Mouse (Mus musculus): ENCODE measurements around the gene Tbc1d19. TPM values are rescaled to one million over a fixed set of nuclear protein-coding genes. Genes with fewer than 3 reads are reported as not detected.

Tbc1d19 gene
- polyA plus RNA-seq, 1 experiment from 2014 or later = 28.7 TPM

DNA sequence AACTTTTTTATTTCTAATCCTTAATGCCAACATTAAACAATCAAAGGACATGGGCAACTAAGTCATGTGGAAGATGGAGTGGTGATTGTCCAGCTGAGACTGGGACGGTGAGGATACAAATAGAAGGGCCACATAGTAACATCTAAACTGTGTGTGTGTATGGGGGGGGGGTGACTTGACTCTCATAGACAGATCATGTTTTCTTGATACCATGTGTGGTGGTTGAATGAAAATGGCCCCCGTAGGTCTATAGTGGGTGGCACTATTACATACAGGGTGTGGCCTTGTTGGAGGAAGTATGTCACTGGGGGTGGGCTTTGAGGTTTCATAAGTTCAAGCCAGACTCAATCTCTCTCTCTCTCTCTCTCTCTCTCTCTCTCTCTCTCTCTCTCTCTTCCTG lies 124.6 kb downstream of the Tbc1d19 start:
- 84% methylated on average over 2 of the region's 2 CpGs for whole genome bisulfite sequencing
- H3K27me3 ChIP-seq (replicated peaks) = 0 out of 2 replicates have a peak, but pooled peaks cover 15% of the 10 kb centered on the region
- ATAC-seq (ENCODE audit: extremely low read depth, insufficient number of reproducible peaks, low FRiP score, low TSS enrichment) = no peak

DNA sequence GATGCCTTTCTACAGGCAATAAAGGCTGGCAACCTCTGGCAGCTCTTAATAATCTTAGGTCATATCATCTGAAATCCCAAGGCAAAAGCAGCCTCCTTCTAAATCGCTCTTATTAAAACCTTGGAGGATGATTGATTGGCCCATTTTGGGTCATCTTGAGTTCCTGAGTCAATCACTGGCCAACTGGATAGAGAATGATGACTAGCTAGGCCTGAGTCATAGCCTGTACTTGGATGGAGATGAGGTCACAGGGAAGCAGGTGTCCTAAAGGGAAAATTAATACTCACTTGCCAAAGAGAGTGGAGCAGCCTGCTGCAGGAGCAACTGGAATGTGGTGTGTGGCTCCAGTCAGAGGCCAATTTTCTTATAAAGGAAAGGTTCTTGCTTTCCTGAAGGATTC lies 125.4 kb downstream of the Tbc1d19 start:
- Histone ChIP-seq H3K4me1 (peaks cover 15% of the 10 kb centered on the region), H3K4me2 (no peak overlapping the region), H3K9ac (no peak overlapping the region), H3K36me3 (no peaks in the 10 kb centered on the region), H3K4me3 (no peak overlapping the region), H3K27ac (replicated peaks) (no peak overlapping the region), H3K27me3 (replicated peaks) (0 out of 2 replicates have a peak, but pooled peaks cover 10% of the 10 kb centered on the region), H3K9me3 (no peaks in the 10 kb centered on the region)
- ATAC-seq (ENCODE audit: extremely low read depth, insufficient number of reproducible peaks, low FRiP score, low TSS enrichment) = no peak
- WGBS = 88% methylated on average over 1 of the region's 1 CpGs

More for the DNA sequence above, 124.6 kb downstream of the Tbc1d19 start:
- no peak overlapping the region for H3K4me3 ChIP-seq
- no peak overlapping the region for H3K4me2 ChIP-seq
- no peaks in the 10 kb centered on the region for H3K36me3 ChIP-seq
- peaks cover 19% of the 10 kb centered on the region for H3K4me1 ChIP-seq
- no peak overlapping the region for H3K9ac ChIP-seq
- H3K27ac ChIP-seq (replicated peaks) = no peak overlapping the region
- H3K9me3 ChIP-seq = no peaks in the 10 kb centered on the region

DNA sequence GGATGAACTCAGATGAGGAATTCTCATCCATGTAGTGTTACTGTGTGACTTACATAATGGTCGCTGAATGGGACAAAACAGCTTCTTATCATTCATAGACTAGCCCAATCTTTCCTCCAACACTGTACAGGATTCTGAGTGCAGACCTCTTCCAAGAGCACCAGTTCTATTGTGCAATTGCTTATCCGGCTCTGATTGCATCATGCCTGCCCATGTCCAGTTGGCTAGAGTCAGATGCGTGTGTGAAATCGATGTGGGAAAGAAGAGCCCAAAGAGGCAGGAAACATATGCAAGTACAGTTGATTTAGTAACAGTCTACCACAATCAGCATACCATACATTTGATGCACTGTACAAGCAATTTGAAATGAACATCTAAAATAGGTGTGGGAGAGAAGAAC lies 127.8 kb downstream of the Tbc1d19 start:
- Histone ChIP-seq H3K4me3 (no peak overlapping the region), H3K9ac (no peak overlapping the region), H3K4me1 (peaks cover 24% of the 10 kb centered on the region), H3K27me3 (replicated peaks) (peaks cover under 1% of the 10 kb centered on the region; the same call in 1 of the 2 replicates), H3K4me2 (no peak overlapping the region), H3K27ac (replicated peaks) (no peak overlapping the region), H3K36me3 (no peaks in the 10 kb centered on the region), H3K9me3 (no peaks in the 10 kb centered on the region)
- WGBS = 71% methylated on average over 4 of the region's 4 CpGs
- no peak for ATAC-seq (ENCODE audit: extremely low read depth, insufficient number of reproducible peaks, low FRiP score, low TSS enrichment)

DNA sequence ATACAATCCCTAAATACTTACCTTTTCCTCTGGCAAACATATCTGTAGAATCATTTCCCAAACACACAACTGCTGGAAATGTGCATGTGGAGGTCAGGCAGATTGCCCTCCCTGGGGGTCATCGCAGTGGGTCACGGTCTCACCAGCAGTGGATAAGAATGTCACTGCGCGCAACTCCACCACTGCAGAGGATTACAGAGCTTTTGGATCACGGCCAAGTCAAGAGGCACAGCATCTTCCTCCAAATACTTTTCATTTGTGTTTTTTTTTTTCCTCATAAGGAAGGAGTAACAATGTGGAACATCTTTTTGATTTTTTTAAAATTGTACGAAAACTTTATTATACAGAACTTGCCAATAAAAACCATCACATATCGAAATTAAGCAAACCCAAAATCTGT lies 129.6 kb downstream of the Tbc1d19 start:
- Histone ChIP-seq H3K36me3 (no peaks in the 10 kb centered on the region), H3K27ac (replicated peaks) (no peak overlapping the region), H3K4me1 (peaks cover 16% of the 10 kb centered on the region), H3K9ac (no peak overlapping the region), H3K9me3 (no peaks in the 10 kb centered on the region), H3K27me3 (replicated peaks) (peaks cover 3% of the 10 kb centered on the region; the same call in 1 of the 2 replicates), H3K4me2 (no peak overlapping the region), H3K4me3 (no peak overlapping the region)
- ATAC-seq (ENCODE audit: extremely low read depth, insufficient number of reproducible peaks, low FRiP score, low TSS enrichment) = no peak
- 53% methylated on average over 7 of the region's 7 CpGs for WGBS

DNA sequence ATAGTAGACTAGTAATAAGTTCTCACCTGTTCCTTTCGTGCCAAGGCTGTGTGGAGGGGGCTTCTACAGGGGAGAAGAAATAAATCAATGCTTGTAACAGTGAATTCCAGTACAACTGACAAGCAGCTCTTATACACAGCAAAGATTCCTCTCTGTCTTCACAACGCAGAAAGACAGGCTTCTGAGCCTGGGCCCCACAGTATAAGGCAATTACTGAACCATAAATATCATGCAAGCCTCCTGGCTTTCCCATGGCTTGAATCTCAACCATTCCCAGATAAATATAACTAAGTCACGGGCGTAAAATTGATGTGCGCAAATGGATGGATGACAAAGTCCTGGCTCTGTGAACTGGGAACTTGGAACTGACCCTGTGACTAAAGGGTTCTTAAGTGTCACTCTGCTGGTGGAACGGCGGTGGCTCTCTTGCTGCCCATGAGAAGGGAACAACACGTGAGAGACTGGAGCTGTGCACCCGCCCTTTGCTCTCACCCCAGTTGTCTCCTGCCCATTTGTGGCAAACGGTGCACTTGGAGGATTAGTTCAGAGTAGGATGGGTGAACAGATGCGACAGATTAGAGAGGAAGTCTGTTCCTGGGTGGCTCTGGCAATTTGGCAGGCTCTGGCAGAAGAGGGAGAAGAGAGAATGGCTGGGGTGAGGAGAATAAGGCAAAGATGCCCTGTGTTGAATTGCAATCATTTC lies 132.1 kb downstream of the Tbc1d19 start:
- Histone ChIP-seq H3K36me3 (no peaks in the 10 kb centered on the region), H3K9ac (no peak overlapping the region), H3K9me3 (no peaks in the 10 kb centered on the region), H3K4me1 (peaks cover 16% of the 10 kb centered on the region), H3K4me2 (no peak overlapping the region), H3K27ac (replicated peaks) (no peak overlapping the region), H3K27me3 (replicated peaks) (peaks cover 3% of the 10 kb centered on the region; the same call in 1 of the 2 replicates), H3K4me3 (no peak overlapping the region)
- WGBS = 44% methylated on average over 11 of the region's 11 CpGs
- ATAC-seq (ENCODE audit: extremely low read depth, insufficient number of reproducible peaks, low FRiP score, low TSS enrichment) = no peak

DNA sequence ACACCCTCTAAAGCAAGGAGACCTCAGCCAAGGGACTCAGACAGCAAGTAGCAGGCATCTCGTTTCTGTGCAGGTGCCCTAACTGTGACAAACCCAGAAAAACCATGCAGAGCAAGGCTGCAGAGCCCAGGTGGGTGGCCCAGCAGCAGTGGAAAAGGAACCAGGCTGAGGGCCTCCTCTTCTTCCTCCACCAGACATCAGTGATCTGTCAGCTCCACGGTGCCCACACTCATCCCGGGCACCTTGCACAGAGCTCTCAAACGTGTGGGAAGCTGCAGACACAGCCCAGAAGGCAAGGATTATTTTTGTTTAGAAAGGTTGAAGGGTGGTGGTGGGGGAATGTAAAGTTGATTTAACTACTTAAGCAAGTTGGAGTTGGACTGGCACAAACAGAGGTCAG lies 132.9 kb downstream of the Tbc1d19 start:
- WGBS = 58% methylated on average over 4 of the region's 4 CpGs
- Histone ChIP-seq H3K27me3 (replicated peaks) (peaks cover 3% of the 10 kb centered on the region; the same call in 1 of the 2 replicates), H3K9me3 (no peaks in the 10 kb centered on the region), H3K27ac (replicated peaks) (no peak overlapping the region), H3K4me1 (peaks cover 21% of the 10 kb centered on the region), H3K4me3 (no peak overlapping the region), H3K36me3 (no peaks in the 10 kb centered on the region), H3K4me2 (no peak overlapping the region), H3K9ac (no peak overlapping the region)
- ATAC-seq (ENCODE audit: extremely low read depth, insufficient number of reproducible peaks, low FRiP score, low TSS enrichment) = no peak

DNA sequence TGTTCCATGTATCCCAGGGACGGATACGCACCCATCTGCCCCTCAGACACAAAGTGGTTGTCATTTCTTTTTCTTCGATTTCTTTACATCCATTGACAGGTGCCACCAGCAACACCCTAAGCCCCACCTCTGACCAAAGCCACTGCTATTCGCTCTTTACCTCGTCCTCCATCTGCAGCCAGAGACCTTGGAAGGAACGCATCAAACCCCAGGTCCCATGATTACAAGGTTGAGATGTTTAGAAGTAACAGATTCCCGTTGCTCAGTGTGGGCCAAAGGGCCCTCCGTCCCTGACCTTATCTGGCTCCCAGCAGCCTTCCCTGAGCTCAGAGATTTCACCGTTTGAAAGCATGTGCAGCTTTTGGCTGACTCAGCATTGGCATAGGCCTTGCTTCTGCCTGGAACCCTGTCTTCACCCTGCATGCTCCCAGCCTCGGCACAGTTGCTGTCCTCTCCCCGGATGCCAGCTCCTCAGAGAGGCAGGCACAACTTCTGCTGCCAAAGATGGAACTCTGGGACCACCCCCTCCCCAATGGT lies 134.0 kb downstream of the Tbc1d19 start:
- Histone ChIP-seq H3K9me3 (no peaks in the 10 kb centered on the region), H3K36me3 (no peaks in the 10 kb centered on the region), H3K4me1 (peaks cover 31% of the 10 kb centered on the region), H3K4me3 (no peak overlapping the region), H3K9ac (no peak overlapping the region), H3K27me3 (replicated peaks) (peaks cover 3% of the 10 kb centered on the region; the same call in 1 of the 2 replicates), H3K27ac (replicated peaks) (no peak overlapping the region), H3K4me2 (no peak overlapping the region)
- ATAC-seq (ENCODE audit: extremely low read depth, insufficient number of reproducible peaks, low FRiP score, low TSS enrichment) = no peak
- 66% methylated on average over 11 of the region's 11 CpGs for WGBS

DNA sequence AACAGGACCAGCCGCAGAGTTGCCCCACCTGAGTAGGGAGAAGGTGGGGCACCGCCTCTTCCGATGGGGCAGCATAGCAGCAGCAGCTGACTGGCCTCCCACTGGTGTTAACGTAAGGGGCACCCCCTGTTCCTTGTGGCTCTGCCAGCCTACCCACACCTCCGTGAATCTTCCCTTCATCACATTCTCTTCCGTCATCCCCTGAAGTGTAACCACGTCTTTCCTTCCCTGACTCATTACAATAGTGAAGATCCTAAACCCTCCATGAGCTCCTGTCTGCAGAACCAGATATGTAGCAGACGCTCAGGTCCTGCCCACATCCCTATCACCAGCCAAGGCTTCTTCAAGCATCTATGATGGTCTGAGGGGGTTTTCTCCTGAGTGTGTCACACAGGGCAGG lies 137.3 kb downstream of the Tbc1d19 start:
- ATAC-seq (ENCODE audit: extremely low read depth, insufficient number of reproducible peaks, low FRiP score, low TSS enrichment) = no peak
- 82% methylated on average over 8 of the region's 8 CpGs for WGBS
- H3K36me3 ChIP-seq = no peaks in the 10 kb centered on the region

DNA sequence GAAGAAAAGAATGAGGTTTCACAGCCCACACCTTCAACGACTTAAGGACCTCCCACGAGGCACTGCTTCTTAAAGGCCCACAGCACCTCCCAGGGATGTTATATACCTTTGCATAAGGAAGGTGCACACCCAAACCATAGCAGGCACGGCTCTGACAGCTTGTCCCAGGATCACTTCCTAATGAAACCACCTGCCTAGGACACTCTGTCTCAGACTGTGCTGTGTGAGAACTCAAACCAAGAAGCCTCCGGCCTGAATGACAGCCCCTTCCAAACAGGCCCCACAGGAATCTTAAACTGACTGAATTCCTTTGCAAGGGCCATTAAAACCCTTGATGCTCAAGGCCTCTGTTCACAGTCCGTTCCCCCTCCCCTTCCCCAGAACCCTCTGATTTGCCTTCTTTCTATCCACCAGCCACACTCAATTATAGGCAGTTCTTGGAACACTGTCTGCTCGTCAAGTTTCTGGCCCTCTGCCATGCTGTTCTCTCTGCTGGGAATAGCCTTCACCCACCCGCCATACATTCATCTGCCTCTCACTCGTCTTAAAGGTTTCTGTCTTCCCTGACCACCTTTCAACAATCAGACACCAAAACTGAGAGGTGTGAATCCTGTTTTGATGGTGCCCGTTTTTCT lies 138.3 kb downstream of the Tbc1d19 start:
- H3K4me1 ChIP-seq = peaks cover 34% of the 10 kb centered on the region
- 0 out of 2 replicates have a peak overlapping the region, but pooled peaks have one; percentile 2 for H3K4me2 ChIP-seq
- no peaks in the 10 kb centered on the region for H3K9me3 ChIP-seq
- H3K4me3 ChIP-seq = no peak overlapping the region
- H3K27ac ChIP-seq (replicated peaks) = no peak overlapping the region
- 40% methylated on average over 9 of the region's 9 CpGs for WGBS
- no peaks in the 10 kb centered on the region for H3K36me3 ChIP-seq
- no peaks in the 10 kb centered on the region for H3K27me3 ChIP-seq (replicated peaks)
- no peak for ATAC-seq (ENCODE audit: extremely low read depth, insufficient number of reproducible peaks, low FRiP score, low TSS enrichment)
- H3K9ac ChIP-seq = no peak overlapping the region

More for the DNA sequence above, 137.3 kb downstream of the Tbc1d19 start:
- H3K4me3 ChIP-seq = no peak overlapping the region
- no peak overlapping the region for H3K4me2 ChIP-seq
- H3K4me1 ChIP-seq = peaks cover 31% of the 10 kb centered on the region
- H3K27me3 ChIP-seq (replicated peaks) = peaks cover 3% of the 10 kb centered on the region; the same call in 1 of the 2 replicates
- no peak overlapping the region for H3K27ac ChIP-seq (replicated peaks)
- no peak overlapping the region for H3K9ac ChIP-seq
- no peaks in the 10 kb centered on the region for H3K9me3 ChIP-seq

DNA sequence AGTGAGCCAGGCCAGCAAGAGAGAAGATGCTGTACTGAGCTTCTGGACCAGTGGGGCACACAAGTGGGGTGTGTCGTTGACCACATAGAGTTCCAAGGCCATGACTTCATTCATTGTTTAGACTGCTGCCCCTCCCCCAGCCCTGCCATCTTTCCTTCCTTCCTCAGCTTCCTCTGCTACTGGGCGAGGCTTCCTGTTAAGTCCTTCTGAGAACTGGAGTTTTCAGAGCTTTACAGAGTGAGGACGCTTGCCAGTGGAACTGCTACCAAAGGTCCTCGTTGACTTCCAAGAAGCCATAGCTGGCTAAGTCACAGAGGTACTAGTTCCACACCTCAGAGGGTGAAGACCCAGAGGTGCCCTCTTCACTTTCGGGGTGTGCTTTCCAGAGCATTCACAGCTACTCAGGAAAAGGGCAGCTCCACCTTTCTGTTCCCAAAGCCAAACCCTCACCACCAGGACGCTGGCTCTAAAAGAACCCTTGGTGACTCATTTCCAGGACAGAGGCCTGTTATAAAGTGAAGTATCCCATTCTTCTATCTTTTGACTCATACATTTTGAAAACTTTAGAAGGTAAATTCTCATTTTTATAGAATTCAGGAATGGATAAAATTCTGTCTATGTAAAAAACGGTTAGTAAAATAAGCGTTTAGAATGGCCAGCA lies 139.3 kb downstream of the Tbc1d19 start:
- no peak for ATAC-seq (ENCODE audit: extremely low read depth, insufficient number of reproducible peaks, low FRiP score, low TSS enrichment)
- 0 out of 2 replicates have a peak overlapping the region, but pooled peaks have one; percentile 5 for H3K4me2 ChIP-seq
- no peak overlapping the region for H3K9ac ChIP-seq
- H3K27ac ChIP-seq (replicated peaks) = peak overlapping the region; percentile 61
- H3K36me3 ChIP-seq = no peaks in the 10 kb centered on the region
- H3K4me3 ChIP-seq = no peak overlapping the region
- no peaks in the 10 kb centered on the region for H3K9me3 ChIP-seq
- peaks cover 43% of the 10 kb centered on the region for H3K4me1 ChIP-seq
- 65% methylated on average over 8 of the region's 8 CpGs for WGBS
- no peaks in the 10 kb centered on the region for H3K27me3 ChIP-seq (replicated peaks)

DNA sequence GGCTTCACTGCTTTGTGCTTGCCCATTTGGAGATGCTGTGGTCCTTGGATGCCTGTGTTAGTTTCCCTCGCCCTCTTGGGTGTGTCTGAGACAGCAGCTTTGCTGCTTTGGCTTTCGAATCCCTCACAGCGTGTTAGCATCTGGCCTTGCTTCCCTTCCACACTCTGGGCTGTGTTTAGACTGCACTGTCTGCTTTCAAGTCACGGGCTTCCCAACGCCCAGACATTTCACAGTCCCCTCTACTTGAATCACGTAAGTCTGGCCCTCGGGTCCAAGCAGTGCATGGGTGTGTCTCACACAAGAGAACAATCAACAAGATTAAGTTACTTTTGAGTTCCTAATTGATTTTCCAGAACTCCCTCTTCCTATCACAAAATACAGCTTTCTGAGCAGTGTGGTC lies 140.8 kb downstream of the Tbc1d19 start:
- Histone ChIP-seq H3K27me3 (replicated peaks) (no peaks in the 10 kb centered on the region), H3K36me3 (no peaks in the 10 kb centered on the region), H3K4me1 (peaks cover 43% of the 10 kb centered on the region), H3K4me2 (no peak overlapping the region), H3K9ac (no peak overlapping the region), H3K9me3 (no peaks in the 10 kb centered on the region), H3K4me3 (no peak overlapping the region), H3K27ac (replicated peaks) (peak overlapping the region; percentile 21; the same call in 1 of the 2 replicates)
- no peak for ATAC-seq (ENCODE audit: extremely low read depth, insufficient number of reproducible peaks, low FRiP score, low TSS enrichment)
- 39% methylated on average over 7 of the region's 7 CpGs for WGBS

Data from heart, embryonic 13.5 days (tissue).